Mouse (Mus musculus) induced T-regulatory cell, adult 2 months (primary cell): ENCODE data around the gene Selenoh.

Experiments
- DNase-seq: peaks from one replicate; pipeline ENCODE4 v3.0.0-alpha.2; 2012; ENCODE audit warnings: low read depth

Gene Selenoh

DNA sequence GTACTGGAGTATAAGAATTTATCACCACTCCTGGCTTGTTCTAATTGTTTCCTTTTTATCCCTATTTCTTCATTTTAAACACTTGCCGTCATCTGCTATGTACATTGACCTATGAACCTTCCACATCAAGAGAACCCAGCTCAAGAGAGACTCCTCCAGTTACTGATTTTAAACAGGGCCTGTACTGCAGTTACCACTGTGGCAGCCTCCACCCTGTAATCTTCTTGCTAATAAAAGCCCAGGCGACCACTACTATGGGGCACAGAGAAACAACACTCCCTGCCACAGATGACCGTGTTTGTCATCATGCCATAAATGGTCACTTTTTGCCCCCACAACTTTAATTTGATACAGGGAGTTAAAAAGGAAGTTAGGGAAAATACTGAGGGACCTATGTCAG lies 43.5 kb downstream of the Selenoh start:
- DNase-seq: no peak

DNA sequence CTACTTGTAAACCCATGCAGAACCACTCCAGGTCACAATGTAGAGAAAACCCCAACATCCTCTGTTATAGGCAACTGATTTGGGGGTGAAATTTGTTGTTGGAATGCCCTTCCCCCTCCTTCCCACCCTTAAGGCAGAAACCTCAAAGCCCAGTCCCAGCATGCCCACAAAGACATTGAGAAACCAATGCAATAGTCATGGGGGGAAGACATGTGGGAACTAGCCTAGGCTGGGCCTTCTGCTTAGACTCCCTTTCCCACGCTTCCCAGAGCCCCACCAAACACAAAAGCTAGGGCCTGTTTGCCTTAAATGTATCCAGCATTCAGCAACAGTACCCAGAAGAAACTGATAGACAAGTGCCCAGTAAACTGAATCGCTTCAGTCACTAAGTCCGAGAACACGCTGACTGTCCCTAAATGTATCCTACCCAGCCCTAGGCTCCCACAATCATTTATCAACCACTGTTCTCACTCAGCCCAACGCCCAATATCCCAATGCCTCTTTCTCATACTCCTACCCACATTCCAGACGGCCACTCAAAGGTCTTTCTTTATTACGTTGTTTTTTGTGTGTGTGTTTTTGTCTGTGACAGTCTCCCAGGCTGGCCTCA lies 44.1 kb downstream of the Selenoh start:
- DNase-seq: no peak

DNA sequence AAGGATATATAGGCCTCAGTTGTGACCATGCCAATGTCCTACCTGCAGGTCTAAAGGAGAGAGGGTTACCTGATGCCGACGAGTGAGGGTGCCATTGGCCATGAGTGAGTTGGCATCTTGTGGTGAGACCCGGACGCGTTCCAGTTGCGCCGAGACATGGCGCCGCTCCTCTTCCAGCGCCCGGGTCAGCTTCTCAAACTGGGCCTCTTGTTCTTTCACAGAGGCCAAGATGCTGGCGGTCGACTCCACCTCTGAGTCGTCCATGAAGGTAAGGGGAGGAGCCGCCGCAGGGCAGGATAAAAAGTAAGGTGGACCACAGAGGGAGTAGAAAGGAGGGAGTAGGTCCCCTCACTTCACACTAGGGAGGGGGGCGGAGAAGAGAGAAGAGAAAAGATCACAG lies 46.4 kb downstream of the Selenoh start:
- DNase-seq: no peak

DNA sequence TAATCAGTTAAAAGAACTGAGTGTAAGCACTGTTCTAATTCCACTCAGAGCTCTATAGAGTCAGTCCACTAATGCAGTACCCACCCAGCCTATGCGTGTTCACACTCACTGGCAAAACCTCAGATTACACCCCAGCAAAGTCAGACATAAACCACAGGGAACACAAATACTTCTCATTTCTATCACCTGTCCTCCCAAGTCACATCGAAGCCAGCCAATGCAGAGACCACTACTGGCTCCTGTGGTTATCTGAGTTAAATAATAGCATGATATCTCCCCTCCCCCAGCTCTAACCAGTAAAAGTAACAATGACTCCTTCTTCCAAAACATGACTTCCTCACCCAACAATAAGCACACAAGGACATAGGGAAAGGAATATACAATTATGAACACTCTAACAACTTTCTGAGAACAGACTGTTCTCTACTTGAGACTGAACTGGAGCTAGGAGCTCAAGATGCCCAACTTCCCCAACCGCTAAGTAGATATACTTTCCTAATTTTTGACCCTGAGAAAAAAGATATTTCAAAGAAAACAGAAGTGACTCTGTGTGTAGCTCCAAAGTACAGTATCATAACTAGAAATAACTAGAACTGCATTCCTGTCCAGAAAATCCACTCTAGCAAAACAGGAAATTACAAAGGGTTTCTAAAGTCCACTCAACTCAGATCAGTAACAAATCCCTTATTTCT lies 47.0 kb downstream of the Selenoh start:
- DNase-seq: no peak

DNA sequence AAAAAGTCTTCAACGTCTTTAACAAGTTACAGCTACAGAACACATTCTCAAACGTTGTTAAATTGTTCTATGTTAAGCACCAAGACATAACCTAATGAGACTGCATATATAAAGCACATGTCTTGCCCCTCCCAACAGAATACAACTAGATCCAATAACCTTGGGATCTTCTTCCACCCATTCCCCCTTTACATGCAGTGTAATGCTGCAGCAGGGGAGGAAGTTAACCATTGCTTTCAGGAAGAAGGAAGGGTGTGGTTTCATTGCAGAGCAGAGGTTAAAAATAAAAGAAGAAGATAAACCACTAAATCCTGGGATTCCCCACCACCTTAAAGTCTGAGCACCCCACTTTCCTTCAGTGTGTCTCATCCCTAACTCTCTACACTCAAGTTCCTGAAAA lies 47.9 kb downstream of the Selenoh start:
- DNase-seq: no peak

DNA sequence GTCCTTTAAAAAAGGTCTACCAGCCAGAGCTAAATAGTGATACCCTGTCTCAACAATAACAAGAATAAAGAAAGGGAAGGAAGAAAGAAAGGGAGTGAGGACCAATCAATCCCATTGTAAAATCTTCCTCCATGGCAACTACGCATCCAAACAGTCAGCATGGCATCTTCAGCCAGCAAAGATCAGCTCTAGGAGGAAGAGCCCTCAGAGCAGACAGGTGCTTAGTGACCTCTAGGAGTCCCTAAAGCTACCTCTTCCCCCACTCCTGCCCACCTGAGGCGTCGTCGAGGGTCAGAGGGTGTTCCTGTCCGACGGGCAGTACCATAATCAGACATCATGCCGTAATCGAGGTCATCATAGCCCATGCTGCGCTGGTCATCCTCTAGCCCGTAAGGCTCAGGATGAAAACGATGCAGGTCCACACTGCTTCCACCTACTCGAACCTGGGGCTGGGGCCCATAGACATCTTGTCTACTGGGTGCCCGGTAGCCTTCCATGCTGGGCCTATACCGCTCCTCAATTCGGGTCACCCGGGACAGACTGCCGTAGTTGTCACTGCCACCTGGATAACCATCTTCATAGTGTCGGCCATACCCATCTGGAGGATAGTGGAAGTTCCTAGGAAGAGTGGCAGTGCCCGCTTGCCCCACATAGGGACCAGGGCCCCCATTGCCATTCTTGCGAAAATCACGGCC lies 50.8 kb downstream of the Selenoh start:
- no peak for DNase-seq
